Mouse (Mus musculus): ENCODE data around the gene Map2.

- TF ChIP-seq CTCF (conservative IDR thresholded peaks at IDR 0.05; ENCODE audit: insufficient read depth, insufficient read length, low read depth, low read length) (no peak), POLR2A (IDR thresholded peaks at IDR 0.05; ENCODE audit: low read depth, low read length) (no peak)
Measured at GRCm38 (mm10) chr1:66192891-66193290, 17.8 kb downstream of the Map2 start.

Measured in kidney, adult 2 months (tissue).